Mouse (Mus musculus): ENCODE measurements around the gene Chad. TPM values are rescaled to one million over a fixed set of nuclear protein-coding genes. Genes with fewer than 3 reads are reported as not detected.

Gene Chad
- total and polyA plus RNA-seq, 3 experiments: 0.08 to 0.11 TPM; not detected in 1

- Histone ChIP-seq H3K9ac (ENCODE audit: control insufficient read depth, low read depth, low read length, poor library complexity, severe bottlenecking) (no peak overlapping the region), H3K27me3 (ENCODE audit: control insufficient read depth in 1 of 2, insufficient read depth in 2 of 2, low read length in 2 of 2) (no peaks in the 10 kb centered on the region), H3K27ac (ENCODE audit: control insufficient read depth, low read depth, low read length) (no peak overlapping the region), H3K36me3 (ENCODE audit: control insufficient read depth in 1 of 2, insufficient read depth in 2 of 2, low read length in 2 of 2) (peaks cover 0 to 1% of the 10 kb centered on the region in 2 experiments; a peak in 2 of 4 replicates), H3K4me1 (ENCODE audit: control insufficient read depth in 1 of 2, insufficient read depth in 2 of 2, low read length in 2 of 2) (peaks cover 0 to 3% of the 10 kb centered on the region in 2 experiments; a peak in 2 of 4 replicates), H3K4me3 (ENCODE audit: control insufficient read depth in 1 of 2, insufficient read depth in 1 of 2, low read depth in 2 of 2, low read length in 2 of 2) (no peak overlapping the region), H3K79me2 (ENCODE audit: control insufficient read depth, insufficient read depth, low read length, poor library complexity) (peaks cover 4% of the 10 kb centered on the region; the same call in 1 of the 2 replicates), H3K9me3 (replicated peaks; ENCODE audit: insufficient read depth, low read length) (no peaks in the 10 kb centered on the region)
- no peak for TF ChIP-seq ZKSCAN1 (IDR thresholded peaks at IDR 0.05; ENCODE audit: low read depth, low read length)
- no peak for TF ChIP-seq CTCF (IDR thresholded peaks at IDR 0.05 in 2 of 3, conservative IDR thresholded peaks at IDR 0.05 in 1 of 3; ENCODE audit: control insufficient read depth in 1 of 3, insufficient read depth in 1 of 3, low read depth in 2 of 3, low read length in 3 of 3, poor library complexity in 1 of 3, severe bottlenecking in 1 of 3)
- no peak for DNase-seq (ENCODE audit: low read depth, low spot score)
Measured at GRCm38 (mm10) chr11:94542400-94542799, 22.4 kb upstream of the Chad start.

- Histone ChIP-seq H3K4me1 (ENCODE audit: control insufficient read depth in 1 of 2, insufficient read depth in 2 of 2, low read length in 2 of 2) (peaks cover 0 to 6% of the 10 kb centered on the region in 2 experiments; a peak in 2 of 4 replicates), H3K79me2 (ENCODE audit: control insufficient read depth, insufficient read depth, low read length, poor library complexity) (peaks cover 9% of the 10 kb centered on the region), H3K36me3 (ENCODE audit: control insufficient read depth in 1 of 2, insufficient read depth in 2 of 2, low read length in 2 of 2) (peaks cover 1 to 5% of the 10 kb centered on the region in 2 experiments), H3K9me3 (replicated peaks; ENCODE audit: insufficient read depth, low read length) (no peaks in the 10 kb centered on the region), H3K27ac (ENCODE audit: control insufficient read depth, low read depth, low read length) (no peak overlapping the region), H3K27me3 (ENCODE audit: control insufficient read depth in 1 of 2, insufficient read depth in 2 of 2, low read length in 2 of 2) (no peaks in the 10 kb centered on the region), H3K4me3 (ENCODE audit: control insufficient read depth in 1 of 2, insufficient read depth in 1 of 2, low read depth in 2 of 2, low read length in 2 of 2) (no peak overlapping the region), H3K9ac (ENCODE audit: control insufficient read depth, low read depth, low read length, poor library complexity, severe bottlenecking) (no peak overlapping the region)
- no peak for TF ChIP-seq ELF1 (IDR thresholded peaks at IDR 0.05; ENCODE audit: low read depth, low read length)
- no peak for TF ChIP-seq MAX (IDR thresholded peaks at IDR 0.05; ENCODE audit: low read length)
- TF ChIP-seq CTCF (IDR thresholded peaks at IDR 0.05 in 2 of 3, conservative IDR thresholded peaks at IDR 0.05 in 1 of 3; ENCODE audit: control insufficient read depth in 1 of 3, insufficient read depth in 1 of 3, low read depth in 2 of 3, low read length in 3 of 3, poor library complexity in 1 of 3, severe bottlenecking in 1 of 3): no peak
- TF ChIP-seq TBP (IDR thresholded peaks at IDR 0.05; ENCODE audit: low read depth, low read length): no peak
- DNase-seq (ENCODE audit: low read depth, low spot score): no peak
Measured at GRCm38 (mm10) chr11:94543344-94543743, 21.5 kb upstream of the Chad start.

GRCm38 (mm10) chr11:94543932-94544331 lies 20.9 kb upstream of the Chad start:
- peaks cover 1 to 5% of the 10 kb centered on the region in 2 experiments for H3K36me3 ChIP-seq (ENCODE audit: control insufficient read depth in 1 of 2, insufficient read depth in 2 of 2, low read length in 2 of 2)
- H3K9ac ChIP-seq (ENCODE audit: control insufficient read depth, low read depth, low read length, poor library complexity, severe bottlenecking): no peak overlapping the region
- TF ChIP-seq SMC3 (IDR thresholded peaks at IDR 0.05; ENCODE audit: low read depth, low read length) (peak; percentile 31), RAD21 (IDR thresholded peaks at IDR 0.05; ENCODE audit: low read depth, low read length) (peak; percentile 43), JUND (IDR thresholded peaks at IDR 0.05; ENCODE audit: low read depth, low read length) (no peak), MAZ (IDR thresholded peaks at IDR 0.05; ENCODE audit: low read depth, low read length) (no peak), CTCF (IDR thresholded peaks at IDR 0.05 in 2 of 3, conservative IDR thresholded peaks at IDR 0.05 in 1 of 3; ENCODE audit: control insufficient read depth in 1 of 3, insufficient read depth in 1 of 3, low read depth in 2 of 3, low read length in 3 of 3, poor library complexity in 1 of 3, severe bottlenecking in 1 of 3) (peak; percentile 71 to 82 (median 73))
- DNase-seq (ENCODE audit: low read depth, low spot score): peak; percentile 61
- H3K4me3 ChIP-seq (ENCODE audit: control insufficient read depth in 1 of 2, insufficient read depth in 1 of 2, low read depth in 2 of 2, low read length in 2 of 2): no peak overlapping the region
- no peak overlapping the region for H3K27ac ChIP-seq (ENCODE audit: control insufficient read depth, low read depth, low read length)
- H3K9me3 ChIP-seq (replicated peaks; ENCODE audit: insufficient read depth, low read length): no peaks in the 10 kb centered on the region
- H3K4me1 ChIP-seq (ENCODE audit: control insufficient read depth in 1 of 2, insufficient read depth in 2 of 2, low read length in 2 of 2): peaks cover 0 to 6% of the 10 kb centered on the region in 2 experiments; a peak in 2 of 4 replicates
- H3K79me2 ChIP-seq (ENCODE audit: control insufficient read depth, insufficient read depth, low read length, poor library complexity): peaks cover 14% of the 10 kb centered on the region
- H3K27me3 ChIP-seq (ENCODE audit: control insufficient read depth in 1 of 2, insufficient read depth in 2 of 2, low read length in 2 of 2): no peaks in the 10 kb centered on the region

All from MEL (cell line).